Mouse (Mus musculus) G1E (cell line): ENCODE results near the gene Tmem258. TPM values are rescaled to one million over a fixed set of nuclear protein-coding genes. Genes with fewer than 3 reads are reported as not detected.

Experiments
- ATAC-seq: 2 replicates; pipeline ENCODE4 v1.8.0; 2016; ENCODE audit warnings: mild to moderate bottlenecking; ENCODE audit not compliant: insufficient number of reproducible peaks, poor library complexity, low FRiP score, severe bottlenecking; ENCODE audit errors: extremely low read depth
- DNase-seq: peaks from one replicate; pipeline ENCODE4 v3.0.0; 2012; ENCODE audit warnings: low spot score
- H3K27me3 ChIP-seq: 2 replicates; pipeline ENCODE4 v1.6.1; 2012; ENCODE audit warnings: mild to moderate bottlenecking, low read length, inconsistent platforms; ENCODE audit not compliant: insufficient read depth
- H3K36me3 ChIP-seq: replicated peaks from 2 replicates; pipeline ENCODE3; 2012; ENCODE audit warnings: mild to moderate bottlenecking, inconsistent platforms
- H3K4me1 ChIP-seq: 2 replicates; pipeline ENCODE4 v1.6.1; 2012; ENCODE audit warnings: low read depth, low read length, inconsistent platforms, mixed read lengths; ENCODE audit not compliant: insufficient read depth
- H3K4me3 ChIP-seq: 2 replicates; pipeline ENCODE4 v1.5.1; 2012; ENCODE audit warnings: low read depth, mild to moderate bottlenecking, inconsistent platforms, low read length, moderate library complexity, mixed read lengths
- H3K9me3 ChIP-seq: replicated peaks from 2 replicates; pipeline ENCODE4 v1.6.1; 2012; ENCODE audit warnings: inconsistent platforms
- CTCF ChIP-seq: IDR thresholded peaks from 2 replicates; pipeline ENCODE4 v1.5.1; 2012; ENCODE audit warnings: low read depth, low read length, inconsistent platforms, mixed read lengths
- GATA1 ChIP-seq: IDR thresholded peaks from 2 replicates; pipeline ENCODE4 v1.6.1; 2012; ENCODE audit warnings: borderline replicate concordance, low read length, inconsistent platforms, mixed read lengths
- GATA2 ChIP-seq: IDR thresholded peaks from 2 replicates; pipeline ENCODE4 v1.6.1; 2012; ENCODE audit warnings: low read depth, low read length, inconsistent platforms, borderline replicate concordance
- POLR2AphosphoS5 ChIP-seq: IDR thresholded peaks from 2 replicates; pipeline ENCODE4 v1.6.1; 2012; ENCODE audit warnings: low read depth, low read length, inconsistent platforms; ENCODE audit not compliant: insufficient replicate concordance
- TAL1 ChIP-seq: conservative IDR thresholded peaks from 2 replicates; pipeline ENCODE4 v1.6.1; 2012; ENCODE audit warnings: low read depth, low read length, inconsistent platforms, mixed read lengths
- polyA plus RNA-seq: library from polyadenylated mRNA; stranded (reverse); fragments of >175 nt; gene quantifications from 2 replicates; pipeline ENCODE4 v1.2.3, GENCODE M21; 2012
- total RNA-seq, 2 experiments: library from RNA; stranded (forward) in 1 of 2; stranded (reverse) in 1 of 2; fragments of 200-1000 nt in 1 of 2; fragments of >200 nt in 1 of 2; fragmentation: Nextera tagmentation in 1 of 2; gene quantifications; 2 replicates each; pipeline ENCODE4 v1.2.3; 2014 to 2017

Tmem258 gene
- total and polyA plus RNA-seq, 3 experiments, result 20.3 to 178 (median 40.3) TPM

- ATAC-seq (no peak), DNase-seq (no peak)
- TF ChIP-seq POLR2AphosphoS5 (no peak), GATA2 (no peak), GATA1 (no peak), TAL1 (no peak), CTCF (no peak)
- H3K4me1 ChIP-seq, result peaks cover 36% of the 10 kb centered on the region
- H3K9me3 ChIP-seq, result no peaks in the 10 kb centered on the region
- H3K36me3 ChIP-seq, result peaks cover 73% of the 10 kb centered on the region
- H3K4me3 ChIP-seq, result no peak overlapping the region
- peaks cover 13% of the 10 kb centered on the region for H3K27me3 ChIP-seq
Measured at GRCm38 (mm10) chr19:10210885-10211284, 7.1 kb downstream of the Tmem258 start.

- peaks cover 43% of the 10 kb centered on the region for H3K36me3 ChIP-seq
- peaks cover 28% of the 10 kb centered on the region for H3K4me1 ChIP-seq
- ATAC-seq (no peak), DNase-seq (no peak)
- H3K9me3 ChIP-seq, result no peaks in the 10 kb centered on the region
- TF ChIP-seq TAL1 (no peak), GATA2 (no peak), GATA1 (no peak), POLR2AphosphoS5 (no peak), CTCF (no peak)
- H3K4me3 ChIP-seq, result no peak overlapping the region
- peaks cover 38% of the 10 kb centered on the region for H3K27me3 ChIP-seq
Measured at GRCm38 (mm10) chr19:10213796-10214471, 10.1 kb downstream of the Tmem258 start.

- Histone ChIP-seq H3K9me3 (no peaks in the 10 kb centered on the region), H3K36me3 (peaks cover 21% of the 10 kb centered on the region), H3K27me3 (peaks cover 49% of the 10 kb centered on the region), H3K4me1 (peaks cover 21% of the 10 kb centered on the region), H3K4me3 (no peak overlapping the region)
- DNase-seq, result no peak
- no peak for TF ChIP-seq TAL1
- TF ChIP-seq GATA2, result no peak
- no peak for TF ChIP-seq POLR2AphosphoS5
- no peak for TF ChIP-seq GATA1
- TF ChIP-seq CTCF, result no peak
- ATAC-seq, result no peak
Measured at GRCm38 (mm10) chr19:10216101-10216500, 12.3 kb downstream of the Tmem258 start.

- no peak for ATAC-seq
- peak; percentile 59 for DNase-seq
- H3K9me3 ChIP-seq, result no peaks in the 10 kb centered on the region
- H3K27me3 ChIP-seq, result peaks cover 67% of the 10 kb centered on the region
- H3K4me1 ChIP-seq, result peaks cover 14% of the 10 kb centered on the region
- H3K4me3 ChIP-seq, result no peak overlapping the region
- peak; percentile 52; the same call in 1 of the 2 replicates for TF ChIP-seq CTCF
- TF ChIP-seq GATA1, result no peak
- TF ChIP-seq TAL1, result no peak
- no peak for TF ChIP-seq POLR2AphosphoS5
- no peak for TF ChIP-seq GATA2
- no peaks in the 10 kb centered on the region for H3K36me3 ChIP-seq
Measured at GRCm38 (mm10) chr19:10219108-10219507, 15.3 kb downstream of the Tmem258 start.

GRCm38 (mm10) chr19:10219593-10219992 is 15.8 kb downstream of the Tmem258 start:
- TF ChIP-seq TAL1 (no peak), GATA1 (no peak), POLR2AphosphoS5 (no peak), CTCF (no peak), GATA2 (no peak)
- DNase-seq, result no peak
- ATAC-seq, result no peak
- Histone ChIP-seq H3K4me3 (no peak overlapping the region), H3K4me1 (peaks cover 14% of the 10 kb centered on the region), H3K36me3 (no peaks in the 10 kb centered on the region), H3K27me3 (peaks cover 72% of the 10 kb centered on the region), H3K9me3 (no peaks in the 10 kb centered on the region)

GRCm38 (mm10) chr19:10221585-10221984 is 17.8 kb downstream of the Tmem258 start:
- ATAC-seq (no peak), DNase-seq (no peak)
- Histone ChIP-seq H3K4me3 (no peak overlapping the region), H3K4me1 (peaks cover 11% of the 10 kb centered on the region), H3K27me3 (peaks cover 60% of the 10 kb centered on the region), H3K9me3 (no peaks in the 10 kb centered on the region), H3K36me3 (no peaks in the 10 kb centered on the region)
- TF ChIP-seq POLR2AphosphoS5, result no peak
- no peak for TF ChIP-seq GATA2
- no peak for TF ChIP-seq GATA1
- TF ChIP-seq CTCF, result no peak
- no peak for TF ChIP-seq TAL1
